In genomic region chr10:18923088-18923821, GRCm38 (mm10) we compare ENCODE assay signal across 22 mouse cellular contexts.
"Had no signal": no experiment of that assay in that cellular context is flagged by ENCODE, and none has a peak within 500 bp of the region (broad histone marks: within the 10 kb centered on the region; RNA-seq: fewer than 3 reads in every experiment).

No protein-coding gene starts in this region.

- H3K36me3 ChIP-seq: limb, embryonic 10.5 days; limb, embryonic 13.5 days; liver, embryonic 12.5 days; liver, embryonic 15.5 days; lung, embryonic 15.5 days; midbrain, embryonic 10.5 days had no signal

- H3K9ac ChIP-seq: limb, embryonic 13.5 days; liver, embryonic 12.5 days; liver, embryonic 15.5 days; lung, embryonic 15.5 days had no signal

- H3K4me2 ChIP-seq: limb, embryonic 13.5 days; liver, embryonic 12.5 days; liver, embryonic 15.5 days; lung, embryonic 15.5 days had no signal

- H3K4me3 ChIP-seq: limb, embryonic 10.5 days; limb, embryonic 13.5 days; liver, embryonic 12.5 days; liver, embryonic 15.5 days; lung, embryonic 15.5 days; megakaryocyte, embryonic 14.5 days; midbrain, embryonic 10.5 days had no signal

- DNase-seq: kidney, adult 9 months; kidney, postnatal 14 days; kidney, postnatal 4 days; liver; lung, adult 18-20 months; lung, postnatal 10 days; lung, postnatal 36 days; midbrain, embryonic 14.5 days; right cerebral cortex, adult 18-20 months; right cerebral cortex, postnatal 25 days; spleen, adult 18-20 months; thymus, adult 2 months; thymus, postnatal 14 days; thymus, postnatal 4 days had no signal

- H3K4me1 ChIP-seq: limb, embryonic 10.5 days; limb, embryonic 13.5 days; liver, embryonic 15.5 days; lung, embryonic 15.5 days; megakaryocyte, embryonic 14.5 days; midbrain, embryonic 10.5 days had no signal

- ATAC-seq: liver, embryonic 12.5 days had no signal

- H3K27ac ChIP-seq: limb, embryonic 10.5 days; limb, embryonic 13.5 days; liver, embryonic 12.5 days; liver, embryonic 15.5 days; lung, embryonic 15.5 days; midbrain, embryonic 10.5 days; stomach, postnatal 0 days had no signal

- H3K27me3 ChIP-seq: limb, embryonic 13.5 days; liver, embryonic 12.5 days; liver, embryonic 15.5 days; lung, embryonic 15.5 days; megakaryocyte, embryonic 14.5 days had no signal

- H3K9me3 ChIP-seq: limb, embryonic 10.5 days; limb, embryonic 13.5 days; liver, embryonic 12.5 days; liver, embryonic 15.5 days; lung, embryonic 15.5 days; megakaryocyte, embryonic 14.5 days; midbrain, embryonic 10.5 days had no signal
